Mouse (Mus musculus) layer of hippocampus, postnatal 25 days (tissue): ENCODE data around the gene Gse1. TPM values are rescaled to one million over a fixed set of nuclear protein-coding genes. Genes with fewer than 3 reads are reported as not detected.

Experiments used
- DNase-seq, 2 experiments: peaks; one replicate each; pipeline ENCODE4 v3.0.0; 2022; ENCODE audit warnings: mixed read lengths in 2 of 2, low spot score in 1 of 2; ENCODE audit errors: extremely low spot score in 1 of 2
- microRNA-seq, 2 experiments: library from miRNA; unstranded; fragments of <30 nt; microRNA quantifications; one replicate each; pipeline ENCODE4 v1.2.0; 2021
- total RNA-seq, 2 experiments: library from RNA; stranded (reverse); gene quantifications; 2 replicates each; pipeline ENCODE4 v1.2.3; 2021

Gene Gse1
- total RNA-seq, 2 experiments from 2014 or later = 121 to 145 TPM

DNA sequence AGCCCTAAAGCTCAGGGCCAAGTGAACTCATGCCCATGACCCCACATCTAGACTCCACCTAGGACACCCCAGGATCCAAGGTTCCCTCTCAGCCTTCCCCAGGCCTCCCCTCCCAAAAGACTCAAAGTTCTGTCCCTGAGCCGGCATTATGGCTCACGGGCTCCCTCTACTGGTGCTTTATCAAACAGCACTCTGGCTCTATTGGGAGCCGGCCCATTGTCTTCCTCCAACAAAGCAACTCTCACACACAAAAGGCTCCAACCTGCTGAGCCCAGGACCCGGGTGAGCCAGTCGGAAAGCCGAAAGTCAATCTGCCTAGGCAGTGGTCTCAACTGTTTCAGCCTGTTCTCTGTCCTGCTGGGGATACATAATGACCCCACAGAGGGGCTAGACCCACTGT, 389.9 kb downstream of the Gse1 start:
- peak; percentile 69 to 84 for DNase-seq

DNA sequence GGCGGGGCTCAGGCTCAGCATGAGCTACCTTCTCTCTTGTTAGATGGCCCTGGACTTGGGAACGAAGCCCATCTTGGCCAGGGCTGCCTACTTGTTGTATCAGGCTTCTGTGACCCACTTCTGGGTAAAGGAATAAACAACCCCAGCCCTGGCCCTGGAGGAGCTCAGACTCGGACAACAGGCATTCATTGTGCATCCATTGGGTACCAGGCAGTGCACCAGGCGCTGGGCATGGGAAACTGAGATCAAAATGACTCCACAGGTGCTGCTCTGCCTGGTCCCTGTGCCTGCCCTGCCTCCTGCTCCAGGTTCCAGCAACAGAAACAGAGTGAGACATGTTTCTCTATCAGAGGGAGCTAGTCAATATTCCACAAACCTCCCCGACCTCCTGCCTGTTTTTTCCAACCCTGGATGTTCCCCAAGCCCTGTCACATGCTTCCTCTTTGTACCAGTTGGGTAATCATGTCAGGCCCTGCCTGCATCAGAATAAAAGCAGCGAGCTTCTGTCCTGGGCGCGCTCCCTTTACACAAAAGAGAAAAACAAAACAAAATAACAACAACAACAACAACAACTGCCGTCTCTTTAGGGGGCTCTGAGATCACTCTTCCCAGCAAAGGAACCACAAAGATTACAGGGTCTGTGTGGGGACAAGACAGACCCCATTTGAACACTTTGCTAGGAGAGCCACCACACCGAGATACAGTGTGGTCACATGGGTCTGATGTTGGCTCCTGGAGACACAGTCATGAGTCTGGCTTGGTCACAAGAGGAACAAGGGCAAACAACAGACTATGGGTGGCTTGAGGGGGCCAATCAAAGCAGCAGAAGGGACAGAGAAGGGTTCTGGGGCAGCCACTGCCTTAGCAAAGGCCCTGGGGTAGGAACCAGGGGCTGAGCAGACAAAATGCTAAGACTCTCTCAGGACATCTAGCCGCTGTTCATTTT, 391.3 kb downstream of the Gse1 start:
- DNase-seq = peak in 1 of 2 experiments; percentile 31

DNA sequence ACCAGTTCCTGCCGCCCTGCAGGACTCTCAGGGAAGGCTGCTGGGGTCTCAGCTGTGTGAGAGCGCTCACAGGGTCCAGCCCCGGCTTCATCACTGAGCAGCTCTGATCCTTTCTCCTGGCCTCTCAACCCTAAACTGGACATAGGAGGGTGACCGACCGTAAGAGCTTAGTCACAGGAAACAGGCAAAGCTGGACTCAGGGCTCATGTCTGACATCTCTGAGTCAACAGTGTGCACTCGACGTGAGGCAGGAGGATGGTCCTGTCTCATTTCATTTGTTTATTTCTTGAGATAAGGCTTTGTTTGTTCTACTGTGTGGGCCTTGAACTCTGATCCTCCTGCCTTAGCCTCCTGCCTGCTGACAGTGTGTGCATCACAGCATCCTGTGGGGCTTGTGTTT, 392.2 kb downstream of the Gse1 start:
- no peak for DNase-seq

- DNase-seq = no peak
Measured at GRCm38 (mm10) chr8:120622161-120622560, 393.9 kb downstream of the Gse1 start.

GRCm38 (mm10) chr8:120623608-120624007, 395.4 kb downstream of the Gse1 start:
- no peak for DNase-seq

GRCm38 (mm10) chr8:120626461-120626860, 398.2 kb downstream of the Gse1 start:
- DNase-seq = no peak

GRCm38 (mm10) chr8:120627298-120627697, 399.0 kb downstream of the Gse1 start:
- DNase-seq = no peak

DNA sequence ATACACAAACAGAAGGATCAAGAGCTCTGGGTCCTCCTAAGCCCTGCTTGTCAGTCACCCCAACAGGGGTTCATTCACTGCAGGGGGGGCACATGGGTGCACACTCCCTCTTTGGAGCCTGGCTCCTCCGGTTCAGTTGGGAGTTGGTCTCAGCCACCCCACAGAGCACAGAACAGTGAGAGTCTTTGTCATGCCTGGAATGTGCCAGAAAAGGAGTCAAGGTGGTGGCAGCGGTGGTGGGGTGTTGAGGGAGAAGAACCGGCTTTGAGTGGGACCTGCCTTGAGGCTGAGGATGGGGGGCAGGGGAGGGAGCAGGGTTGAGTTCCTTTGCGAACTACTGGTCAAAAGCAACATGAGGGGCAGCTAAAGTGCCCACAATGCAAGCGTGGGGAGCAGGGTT, 401.8 kb downstream of the Gse1 start:
- DNase-seq = no peak

DNA sequence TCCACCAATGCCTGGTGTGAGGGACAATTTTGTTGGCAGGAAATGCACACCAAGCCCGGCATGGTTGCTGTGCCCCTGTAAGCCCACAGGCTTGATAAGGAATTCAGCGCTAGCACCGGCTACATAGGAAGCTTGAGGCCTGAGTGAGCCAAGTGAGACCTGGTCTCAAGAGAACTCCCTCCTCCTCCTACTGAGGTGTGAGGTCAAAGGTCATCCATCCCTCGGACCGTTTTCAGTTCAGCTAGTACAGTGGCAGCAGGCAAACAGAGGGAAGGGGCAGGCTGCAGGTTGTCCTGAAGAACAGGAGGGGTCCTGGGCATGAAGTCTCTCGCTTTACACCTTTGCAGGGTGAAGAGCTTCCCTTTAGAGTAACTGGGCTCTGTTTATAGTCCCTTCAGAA, 402.6 kb downstream of the Gse1 start:
- no peak for DNase-seq

Small RNAs within 50 kb of the gene (microRNA-seq; reads per million reads assigned to microRNA genes)
- gene Gm22715 (0 reads per million in 2 experiments), gene Mir7687 (9.0 to 9.8 reads per million in 2 experiments)

Other genes with a start within 250 kb of the Gse1 start
- 1 to 10 TPM; 1.4 to 2.1 TPM for gene Crispld2, start 236.0 kb upstream of the Gse1 start, total RNA-seq
- 10 to 100 TPM; 36.5 to 40.0 TPM for gene Zdhhc7, start 127.0 kb upstream of the Gse1 start, total RNA-seq
- gene 6430548M08Rik, start 114.3 kb upstream of the Gse1 start, total RNA-seq = 100 to 1,000 TPM; 151 to 168 TPM
- under 1 TPM; 0.61 to 0.71 TPM for gene Fam92b, start 51.0 kb upstream of the Gse1 start, total RNA-seq